Mouse (Mus musculus): ENCODE measurements around the gene Rapgef6.

The Rapgef6 gene

DNA sequence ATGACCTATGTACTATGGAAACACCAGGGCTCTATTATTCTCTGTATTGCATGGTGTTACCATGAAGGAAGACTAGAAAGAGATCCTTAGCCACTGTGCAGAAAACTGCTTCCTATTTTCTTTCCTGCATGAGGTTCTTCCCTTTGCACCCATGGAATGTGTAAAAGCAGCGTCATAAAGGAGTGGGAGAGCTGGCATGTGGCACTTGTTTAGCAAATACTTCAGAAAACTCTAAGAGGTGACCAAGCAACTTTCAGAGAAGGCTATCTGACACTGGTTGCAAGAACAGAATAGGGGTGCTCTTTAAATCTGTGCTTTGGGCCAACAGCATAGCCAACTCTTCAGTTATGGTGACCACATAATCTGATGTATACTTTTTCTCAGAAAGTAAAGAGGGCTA lies 212.5 kb downstream of the Rapgef6 start:
- DNase-seq (ENCODE audit: low spot score in 2 of 2): no peak

DNA sequence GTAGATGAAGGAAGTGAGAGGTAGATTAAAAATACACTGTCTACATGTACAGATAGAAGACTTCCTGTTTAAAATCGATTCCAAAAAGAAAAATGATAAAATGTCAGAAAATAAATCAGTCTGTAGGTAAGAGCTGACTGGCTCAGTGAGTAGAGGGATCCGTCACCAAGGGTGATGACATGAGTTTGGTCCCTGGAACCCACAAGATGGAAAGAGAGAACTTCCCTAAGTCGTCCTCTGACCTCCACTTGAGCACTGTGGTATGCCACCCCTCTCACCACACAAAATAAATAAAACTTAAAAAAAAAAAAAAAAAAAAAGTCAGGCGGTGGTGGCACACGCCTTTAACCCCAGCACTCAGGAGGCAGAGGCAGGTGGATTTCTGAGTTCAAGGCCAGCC lies 214.3 kb downstream of the Rapgef6 start:
- DNase-seq (ENCODE audit: low spot score in 2 of 2): no peak

DNA sequence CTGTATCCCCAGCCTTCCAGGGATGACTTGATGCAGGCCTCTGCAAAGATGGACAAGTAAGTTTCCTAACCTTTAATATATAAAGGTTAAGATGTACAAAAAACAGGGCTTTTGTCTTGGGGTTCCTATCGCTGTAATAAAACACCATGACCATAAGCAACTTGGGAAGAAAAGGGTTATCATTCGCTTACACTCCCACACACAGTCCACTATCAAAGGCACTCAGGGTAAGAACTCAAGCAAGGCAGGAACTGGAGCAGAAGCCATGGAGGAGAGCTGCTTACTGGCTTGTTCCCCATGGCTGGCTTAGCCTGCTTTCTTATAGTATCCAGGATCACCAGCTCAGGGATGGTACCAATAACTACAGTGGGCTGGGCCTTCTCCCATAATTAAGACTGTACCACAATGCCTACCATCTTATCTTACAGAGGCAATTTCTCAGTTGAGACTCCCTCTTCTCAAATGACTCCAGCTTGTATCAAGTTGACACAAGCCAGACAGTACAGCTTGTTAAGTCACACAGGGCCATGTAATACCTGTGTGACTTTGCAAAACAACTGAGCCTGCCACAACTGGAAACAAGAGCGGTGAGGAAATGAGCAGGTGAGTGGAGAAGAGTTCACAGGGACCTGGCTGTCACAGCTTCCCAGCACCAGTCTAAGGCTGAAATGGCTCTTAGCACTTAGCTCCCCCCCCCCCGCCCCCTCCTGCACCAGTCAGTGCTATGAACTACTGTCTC lies 216.5 kb downstream of the Rapgef6 start:
- no peak for DNase-seq (ENCODE audit: low spot score in 2 of 2)

- DNase-seq (ENCODE audit: low spot score in 2 of 2): no peak
Measured at GRCm38 (mm10) chr11:54741330-54741729, 218.7 kb downstream of the Rapgef6 start.

DNA sequence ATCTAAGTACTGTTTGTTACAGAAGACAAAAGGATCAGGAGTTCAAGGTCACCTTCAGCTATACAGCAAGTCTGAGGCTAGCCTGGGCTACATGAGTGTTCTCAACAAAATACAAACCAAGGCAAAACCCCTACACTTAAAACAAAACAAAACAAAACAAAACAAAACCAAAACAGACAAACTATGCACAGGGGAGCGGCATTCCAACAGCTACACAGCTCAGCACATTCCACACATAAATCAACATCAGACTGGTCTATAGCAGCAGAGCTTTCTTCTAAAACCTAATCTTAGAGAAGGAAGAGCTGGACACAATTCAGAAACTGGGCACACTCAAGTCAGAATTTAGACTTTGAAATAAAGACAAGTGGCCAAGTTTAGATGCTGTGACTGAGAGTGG lies 221.6 kb downstream of the Rapgef6 start:
- no peak for DNase-seq (ENCODE audit: low spot score in 2 of 2)

Measured in heart, adult 9 months (tissue).